Mouse (Mus musculus) c-Kit-positive CD71-positive TER-119-positive erythroid progenitor cells, embryonic 14.5 days (primary cell): ENCODE results near the gene Lce3a.
A peak's percentile ranks its signal among the peaks of the same experiment; 100 is the strongest.

Experiments
- DNase-seq: peaks from one replicate; pipeline ENCODE4 v3.0.0-alpha.2; 2013; ENCODE audit warnings: low spot score

Lce3a gene

DNA sequence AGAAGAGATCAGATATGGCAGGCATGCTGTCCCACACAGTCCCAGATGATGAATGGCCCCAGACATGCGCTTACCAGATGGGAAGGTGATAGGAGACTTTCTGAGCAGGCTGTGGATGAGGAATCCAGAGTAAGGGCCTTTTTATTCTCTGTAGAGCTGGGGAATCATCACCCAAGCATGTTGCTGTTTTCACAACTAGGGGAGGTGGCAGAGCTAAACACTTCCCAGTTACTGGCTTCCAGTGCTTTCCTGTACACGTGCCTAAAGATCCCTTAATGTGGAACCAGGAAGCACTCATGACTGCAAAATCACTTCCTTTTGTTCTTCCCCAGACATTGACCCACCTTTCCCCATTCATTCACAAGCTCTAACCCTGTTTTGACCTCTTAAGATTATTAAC is at the start of gene Lce3a:
Gene Lce3a (minus strand): TSS at position 101 of the 400 bp plus-strand sequence.
- no peak for DNase-seq

DNA sequence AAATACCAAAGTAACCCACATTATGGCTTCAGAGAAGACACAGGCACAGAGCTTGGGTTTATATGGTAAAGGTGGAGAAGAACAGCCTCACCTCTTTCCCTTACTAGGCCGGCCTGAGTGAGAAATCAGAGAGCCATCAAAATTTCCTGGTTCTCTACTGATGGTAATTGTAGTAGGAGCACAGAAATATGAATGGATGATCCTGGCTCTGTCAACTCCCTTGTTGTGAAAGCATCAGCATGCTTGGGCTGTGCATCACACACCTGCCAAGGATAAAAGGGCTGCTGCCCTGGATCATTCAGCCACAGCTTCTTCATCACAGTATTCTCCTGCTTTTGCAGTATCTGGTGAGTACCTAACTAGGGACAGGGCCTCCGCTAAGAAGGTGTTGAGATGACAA is 40.7 kb upstream of the Lce3a start, which contains the start of gene Lce3e:
Gene Lce3e (plus strand): TSS at position 301 of the 400 bp plus-strand sequence.
- DNase-seq = no peak

DNA sequence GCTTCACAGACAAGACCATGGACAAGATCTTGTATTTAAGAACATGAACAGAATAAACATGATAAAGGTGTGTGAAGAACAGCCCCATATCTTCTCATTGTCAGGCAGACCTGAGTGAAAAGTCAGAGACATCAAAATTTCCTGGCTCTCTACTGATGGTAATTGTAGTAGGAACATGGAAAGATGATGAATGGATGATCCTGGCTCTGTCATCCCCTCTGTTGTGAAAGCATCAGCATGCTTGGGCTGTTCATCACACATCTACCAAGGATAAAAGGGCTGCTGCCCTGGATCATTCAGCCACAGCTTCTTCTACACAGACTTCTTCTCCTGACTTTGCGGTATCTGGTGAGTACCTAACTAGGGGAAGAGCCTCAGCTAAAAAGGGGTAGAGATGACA is 31.1 kb upstream of the Lce3a start, which contains the start of gene Lce3d:
Gene Lce3d (plus strand): TSS at position 301 of the 400 bp plus-strand sequence.
- DNase-seq = no peak

DNA sequence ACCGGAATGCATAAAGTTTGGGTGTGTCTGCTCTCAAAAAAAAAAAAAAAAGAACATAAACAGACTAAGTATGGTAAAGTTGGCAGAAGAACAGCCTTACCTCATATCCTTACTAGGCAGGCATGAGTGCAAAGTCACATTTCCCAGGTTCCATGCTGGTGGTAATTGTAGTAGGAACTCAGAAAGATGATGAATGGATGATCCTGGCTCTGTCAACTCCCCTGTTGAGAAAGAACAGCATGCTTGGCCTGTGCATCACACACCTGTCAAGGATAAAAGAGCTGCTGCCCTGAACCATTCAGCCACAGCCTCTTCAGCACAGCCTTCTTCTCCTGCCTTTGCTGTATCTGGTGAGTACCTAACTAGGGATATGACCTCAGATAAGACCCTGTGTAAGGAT is 18.2 kb upstream of the Lce3a start, which contains the start of gene Lce3c:
Gene Lce3c (plus strand): TSS at position 301 of the 400 bp plus-strand sequence.
- DNase-seq = no peak

DNA sequence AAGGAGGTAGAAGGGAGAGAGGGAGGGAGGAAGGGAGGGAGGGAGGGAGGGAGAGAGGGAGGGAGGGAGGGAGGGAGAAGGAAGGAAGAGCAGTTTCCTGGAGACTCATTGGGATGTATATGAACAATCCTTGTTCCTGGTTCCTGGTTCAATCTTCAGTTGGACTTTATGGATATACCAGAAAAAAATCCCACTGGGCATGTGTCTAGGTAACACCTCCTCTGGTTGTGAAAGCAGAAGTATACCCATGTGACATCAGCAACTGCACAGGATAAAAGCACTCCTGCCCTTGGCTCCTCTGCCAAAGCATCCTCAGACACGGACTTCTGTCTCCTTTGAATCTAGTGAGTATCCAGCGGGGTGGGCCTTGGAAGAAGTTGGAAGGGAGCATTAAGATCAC is 6.6 kb upstream of the Lce3a start, which contains the start of gene Lce3b:
Gene Lce3b (plus strand): TSS at position 301 of the 400 bp plus-strand sequence.
- no peak for DNase-seq

DNA sequence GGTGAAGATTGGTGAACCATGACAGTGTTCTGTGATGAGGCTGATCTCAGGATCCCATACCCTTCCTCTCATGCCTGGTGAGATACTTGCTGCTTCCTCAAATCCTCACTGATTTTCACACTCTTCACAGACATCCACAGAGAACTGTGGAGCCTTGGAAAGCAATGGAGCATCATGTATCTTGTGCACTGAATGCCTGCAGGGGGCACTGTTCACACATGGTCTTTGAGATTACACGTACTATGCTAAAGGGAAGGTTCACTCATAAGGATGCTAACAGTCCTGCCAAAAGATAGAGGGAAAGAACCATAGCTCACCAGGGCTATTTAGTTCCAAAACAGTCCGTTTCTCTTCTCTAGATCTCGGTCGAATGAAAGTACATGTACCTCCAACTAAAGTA is 5.7 kb downstream of the Lce3a start:
- no peak for DNase-seq

DNA sequence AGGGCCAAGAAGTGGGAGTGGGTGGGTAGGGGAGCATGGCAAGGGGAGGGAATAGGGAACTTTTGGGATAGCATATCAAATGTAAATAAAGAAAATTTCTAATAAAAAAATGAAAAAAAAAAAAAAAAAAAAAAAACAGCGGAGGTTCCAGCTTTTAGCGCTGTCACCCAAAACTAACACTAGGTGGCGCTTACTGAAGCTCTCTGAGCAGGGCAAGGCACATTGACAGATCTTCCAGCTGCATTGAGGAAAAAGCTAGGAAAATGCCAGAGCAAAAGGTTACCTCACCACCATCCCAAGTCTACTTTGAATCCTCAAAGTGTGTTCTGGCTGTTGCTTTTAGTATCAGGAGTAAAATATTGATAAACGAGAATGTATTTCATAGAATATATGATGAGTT is 18.5 kb downstream of the Lce3a start:
- DNase-seq = no peak

DNA sequence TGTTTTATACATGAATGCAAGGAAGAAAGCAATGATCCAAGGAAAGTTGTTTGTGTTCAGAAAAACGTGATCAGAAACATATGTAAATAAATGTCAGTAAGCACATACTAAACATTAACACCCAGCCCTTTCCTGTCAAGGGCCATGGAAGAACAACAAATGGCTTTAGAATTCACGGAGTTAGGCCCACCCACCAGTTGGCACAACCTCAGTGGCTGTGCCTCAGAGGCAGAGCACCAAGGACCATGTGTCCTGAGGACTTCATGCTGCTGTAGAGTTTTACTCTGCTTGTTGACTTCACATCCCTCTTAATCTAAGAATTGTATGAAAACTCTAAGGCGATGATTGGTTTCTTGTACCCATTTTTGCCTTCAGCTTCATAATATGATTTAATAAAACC is 20.8 kb downstream of the Lce3a start:
- no peak for DNase-seq

DNA sequence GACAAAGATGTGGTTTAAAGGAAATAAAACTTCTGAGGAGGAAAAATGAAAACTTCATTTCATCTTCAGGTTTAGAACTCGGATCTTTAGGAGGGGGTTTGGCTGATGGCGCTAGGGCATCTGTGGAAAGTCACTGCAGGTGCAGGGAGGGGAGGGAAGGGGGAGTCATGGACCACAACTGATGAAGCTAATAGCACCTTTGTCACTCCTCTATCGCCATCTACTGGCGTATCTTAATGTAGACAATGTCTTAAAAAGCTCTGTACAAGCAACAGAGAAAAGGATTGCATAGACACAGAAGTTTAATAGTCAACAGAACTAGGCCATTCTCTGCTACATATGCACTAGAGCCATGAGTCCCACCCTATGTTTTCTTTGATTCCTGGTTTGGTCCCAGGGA is 22.4 kb downstream of the Lce3a start:
- DNase-seq = no peak

DNA sequence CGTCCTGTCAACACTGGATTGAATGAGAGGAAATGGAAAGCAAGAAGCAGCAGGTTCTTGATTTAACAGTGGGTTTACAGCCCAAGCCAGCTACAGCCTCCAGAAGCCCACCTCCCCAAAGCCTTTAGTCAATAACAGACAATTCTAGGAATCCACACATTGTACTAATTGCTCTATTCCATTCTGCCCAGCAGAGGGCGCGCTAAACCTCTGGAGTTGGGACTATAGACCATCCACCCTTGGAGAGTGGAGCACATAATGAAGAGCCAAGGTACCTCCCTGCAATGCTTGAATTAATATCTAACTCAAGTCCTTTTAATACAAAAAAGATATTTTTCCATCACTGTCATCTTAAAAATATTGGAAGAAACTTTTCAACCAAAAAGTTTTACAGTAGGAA is 23.0 kb downstream of the Lce3a start:
- peak; percentile 11 for DNase-seq

DNA sequence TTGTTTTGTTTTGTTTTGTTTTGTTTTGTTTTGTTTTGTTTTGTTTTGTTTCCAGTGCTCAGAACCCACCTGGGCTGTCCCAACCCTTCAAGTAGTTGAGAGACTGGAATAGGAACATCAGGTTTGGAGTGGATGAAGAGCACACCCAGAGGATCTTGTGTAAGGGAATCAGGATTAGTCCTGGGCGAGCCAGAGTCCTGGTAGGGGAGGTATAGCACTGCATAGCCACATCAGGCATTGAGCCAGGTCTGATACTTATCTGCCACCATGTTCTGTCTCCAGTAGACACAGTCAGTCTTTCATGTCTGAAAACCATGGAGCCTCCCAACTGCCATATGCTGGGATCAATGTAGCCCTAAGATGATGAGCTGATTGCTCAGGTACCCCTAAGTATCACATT is 31.5 kb downstream of the Lce3a start:
- no peak for DNase-seq

DNA sequence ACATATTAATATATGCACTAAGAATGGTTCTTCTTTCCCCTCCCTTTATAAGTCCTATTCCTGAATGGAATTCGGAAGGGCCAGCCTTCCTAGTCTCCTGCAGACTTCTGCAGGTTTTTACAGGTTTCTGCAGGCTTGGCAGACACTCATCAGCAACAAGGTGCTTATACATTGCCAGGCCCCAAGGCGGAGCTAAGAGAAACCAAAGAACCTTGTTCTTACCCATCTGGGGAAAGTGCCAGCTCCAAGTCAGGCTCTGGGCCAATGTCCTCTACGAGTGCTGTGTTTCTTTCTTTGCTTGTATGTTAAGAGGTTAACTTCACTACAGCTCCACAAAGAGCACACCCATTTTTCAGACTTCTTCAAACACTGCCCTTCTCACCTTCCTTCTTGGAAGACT is 32.0 kb downstream of the Lce3a start:
- no peak for DNase-seq
